Mouse (Mus musculus): ENCODE data around the gene Tnnt2. TPM values are rescaled to one million over a fixed set of nuclear protein-coding genes. Genes with fewer than 3 reads are reported as not detected.
A peak's percentile ranks its signal among the peaks of the same experiment; 100 is the strongest.

Gene Tnnt2
- polyA plus RNA-seq, 1 experiment from 2014 or later = 5.7 TPM

DNA sequence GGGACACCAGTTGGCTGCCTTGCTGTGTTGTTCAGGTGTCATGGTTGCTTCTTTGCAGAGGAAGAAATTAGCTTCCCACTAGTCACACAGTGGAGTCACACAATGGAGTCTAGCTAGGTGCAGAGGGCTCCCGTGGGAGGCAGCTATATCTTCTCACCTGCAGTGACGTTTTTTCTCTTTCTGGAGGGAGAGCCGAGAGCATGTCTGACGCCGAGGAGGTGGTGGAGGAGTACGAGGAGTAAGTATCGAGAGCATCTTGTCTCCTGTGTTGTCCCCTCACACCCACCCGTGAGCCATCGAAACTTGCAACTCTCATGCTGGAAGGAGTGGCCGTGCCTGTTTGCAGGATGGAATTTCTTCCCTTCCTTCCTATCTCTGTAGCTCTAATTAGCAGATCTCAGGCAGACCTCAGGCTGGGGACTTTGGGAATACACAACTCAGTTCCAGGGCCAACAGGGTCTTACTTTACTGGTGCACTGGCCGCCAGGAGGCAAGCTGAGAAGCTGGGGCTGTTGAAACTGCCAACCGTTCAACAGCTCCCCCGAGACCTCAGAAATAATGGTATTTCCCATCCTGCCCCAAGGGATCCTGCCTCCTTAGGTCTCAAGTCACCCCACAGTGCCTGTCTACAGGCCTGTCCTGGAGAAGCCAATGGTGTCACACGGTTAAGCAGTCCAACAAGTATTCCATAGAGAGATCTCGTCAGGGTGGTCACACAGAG, 4.7 kb downstream of the Tnnt2 start:
- no peak for ATAC-seq (replicated peaks; ENCODE audit: low FRiP score, low read depth)
- H3K27me3 ChIP-seq (ENCODE audit: insufficient read depth, low read length) = no peaks in the 10 kb centered on the region

DNA sequence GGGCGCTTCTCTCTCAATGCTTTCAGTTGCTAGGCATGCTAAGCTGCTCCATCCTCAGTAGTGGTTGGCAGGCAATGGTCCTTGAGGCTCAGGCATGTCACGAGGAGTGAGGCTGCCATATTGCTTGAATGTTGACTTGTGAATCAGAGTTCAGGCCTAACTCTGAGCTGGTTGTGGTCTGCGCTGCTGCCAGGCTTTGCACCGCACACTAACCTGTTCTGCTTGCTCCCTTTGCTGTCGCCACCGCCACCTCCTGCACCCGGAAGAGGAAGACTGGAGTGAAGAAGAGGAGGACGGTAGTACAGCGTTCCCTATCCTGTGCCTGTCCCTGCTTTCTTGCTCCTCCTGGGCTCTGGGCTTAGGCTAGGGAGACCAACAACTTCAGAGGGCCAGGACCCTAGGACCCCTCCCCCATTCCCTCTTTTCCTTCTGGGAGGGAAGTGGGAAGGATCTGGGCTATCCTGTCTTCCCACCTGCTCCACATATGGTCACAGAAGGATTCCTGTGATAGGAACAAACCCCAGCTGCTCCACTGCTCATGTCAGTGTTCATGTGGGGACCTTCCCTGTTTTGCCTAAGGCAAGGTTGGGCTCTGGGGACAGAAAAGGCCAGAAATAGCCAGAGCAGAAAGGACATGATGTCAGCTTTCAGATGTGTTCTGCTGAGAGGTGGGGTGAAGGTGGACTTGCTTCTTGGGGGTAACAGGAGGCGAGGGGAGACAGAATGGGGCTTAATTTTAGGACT, 7.5 kb downstream of the Tnnt2 start:
- Histone ChIP-seq H3K27ac (no peak overlapping the region), H3K9me3 (replicated peaks; ENCODE audit: low read length) (no peaks in the 10 kb centered on the region), H3K4me3 (replicated peaks; ENCODE audit: low read depth, low read length) (no peak overlapping the region), H3K27me3 (ENCODE audit: insufficient read depth, low read length) (no peaks in the 10 kb centered on the region), H3K4me2 (ENCODE audit: low read length) (no peak overlapping the region), H3K9ac (ENCODE audit: low read depth, low read length) (no peak overlapping the region), H3K4me1 (replicated peaks; ENCODE audit: insufficient read depth, low read length) (no peaks in the 10 kb centered on the region), H3K36me3 (ENCODE audit: insufficient read depth, low read length) (no peaks in the 10 kb centered on the region)
- ATAC-seq (replicated peaks; ENCODE audit: low FRiP score, low read depth) = no peak
- TF ChIP-seq CTCF (IDR thresholded peaks at IDR 0.05; ENCODE audit: low read depth) = no peak
- 91% methylated on average over 10 of the region's 10 CpGs for WGBS
- DNase-seq (ENCODE audit: low spot score) = no peak

More for the DNA sequence above, 4.7 kb downstream of the Tnnt2 start:
- Histone ChIP-seq H3K36me3 (ENCODE audit: insufficient read depth, low read length) (no peaks in the 10 kb centered on the region), H3K4me3 (replicated peaks; ENCODE audit: low read depth, low read length) (no peak overlapping the region), H3K9me3 (replicated peaks; ENCODE audit: low read length) (no peaks in the 10 kb centered on the region), H3K4me2 (ENCODE audit: low read length) (no peak overlapping the region), H3K9ac (ENCODE audit: low read depth, low read length) (no peak overlapping the region), H3K4me1 (replicated peaks; ENCODE audit: insufficient read depth, low read length) (0 out of 2 replicates have a peak, but pooled peaks cover 1% of the 10 kb centered on the region), H3K27ac (no peak overlapping the region)
- no peak for DNase-seq (ENCODE audit: low spot score)
- TF ChIP-seq CTCF (IDR thresholded peaks at IDR 0.05; ENCODE audit: low read depth) = peak; percentile 15; the same call in 1 of the 2 replicates
- 46% methylated on average over 15 of the region's 15 CpGs for WGBS

DNA sequence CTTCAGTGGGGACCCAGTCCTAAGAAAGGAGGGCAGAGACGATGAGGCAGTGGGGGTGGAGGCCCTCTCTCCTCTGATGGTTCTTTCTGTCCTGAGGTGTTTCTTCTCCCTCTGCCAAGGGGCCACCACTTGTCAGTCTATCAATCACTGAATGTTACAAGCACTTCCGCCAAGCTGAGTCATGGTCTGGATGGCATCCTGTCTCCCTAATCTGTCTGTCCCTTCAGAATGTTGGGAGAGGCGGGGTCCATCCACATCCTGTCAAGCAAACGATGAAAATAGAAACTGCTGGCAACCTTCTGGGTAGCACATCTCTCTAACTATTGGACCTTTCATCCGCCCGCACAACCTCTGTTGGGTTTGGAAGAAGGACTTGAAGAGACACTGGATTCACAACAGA, 8.3 kb downstream of the Tnnt2 start:
- TF ChIP-seq CTCF (IDR thresholded peaks at IDR 0.05; ENCODE audit: low read depth) = no peak
- no peaks in the 10 kb centered on the region for H3K9me3 ChIP-seq (replicated peaks; ENCODE audit: low read length)
- no peak overlapping the region for H3K4me2 ChIP-seq (ENCODE audit: low read length)
- WGBS = 68% methylated on average over 6 of the region's 6 CpGs
- no peak overlapping the region for H3K27ac ChIP-seq
- no peak overlapping the region for H3K4me3 ChIP-seq (replicated peaks; ENCODE audit: low read depth, low read length)
- no peak overlapping the region for H3K9ac ChIP-seq (ENCODE audit: low read depth, low read length)
- H3K4me1 ChIP-seq (replicated peaks; ENCODE audit: insufficient read depth, low read length) = no peaks in the 10 kb centered on the region
- ATAC-seq (replicated peaks; ENCODE audit: low FRiP score, low read depth) (no peak), DNase-seq (ENCODE audit: low spot score) (no peak)
- no peaks in the 10 kb centered on the region for H3K36me3 ChIP-seq (ENCODE audit: insufficient read depth, low read length)
- H3K27me3 ChIP-seq (ENCODE audit: insufficient read depth, low read length) = no peaks in the 10 kb centered on the region

DNA sequence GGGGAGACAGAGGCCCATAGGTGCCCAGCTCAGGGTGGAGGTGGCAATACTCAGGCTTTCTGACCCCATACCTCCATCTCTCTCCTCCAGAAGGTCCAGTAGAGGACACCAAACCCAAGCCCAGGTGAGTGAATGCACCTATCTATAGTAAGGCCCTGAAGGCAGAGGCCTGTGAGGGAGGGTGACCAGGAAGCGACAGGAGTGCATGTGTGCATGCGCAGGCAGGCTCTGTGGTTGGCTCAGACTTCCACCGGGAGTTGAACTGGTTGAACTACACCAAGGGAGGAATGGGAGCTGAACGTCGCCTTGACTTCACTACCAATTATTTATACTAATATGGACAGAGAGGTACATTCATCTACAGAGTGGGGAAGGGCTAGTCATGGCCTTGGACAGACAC, 10.5 kb downstream of the Tnnt2 start:
- TF ChIP-seq CTCF (IDR thresholded peaks at IDR 0.05; ENCODE audit: low read depth) = no peak

DNA sequence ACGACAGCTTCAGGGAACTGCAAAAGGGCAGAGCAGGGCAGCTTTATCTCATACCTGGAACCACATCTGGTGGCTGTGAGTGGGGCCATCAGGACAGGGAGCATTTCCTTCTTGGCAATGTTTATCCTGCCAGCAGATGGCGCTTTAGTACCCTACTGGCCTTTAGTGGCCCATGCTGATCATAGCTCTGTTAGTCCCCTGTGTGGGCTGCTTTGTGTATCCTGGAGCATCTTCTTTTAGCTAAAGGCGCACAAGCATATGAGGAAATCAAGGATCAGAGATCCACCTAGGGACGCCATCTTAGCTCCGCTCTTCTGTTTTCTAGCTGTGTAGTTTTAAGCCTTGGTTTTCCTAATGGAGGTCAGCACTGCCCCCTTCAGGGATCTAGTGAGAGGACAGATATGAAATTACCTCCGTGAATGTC, 11.0 kb downstream of the Tnnt2 start:
- WGBS = 36% methylated on average over 6 of the region's 6 CpGs
- H3K27me3 ChIP-seq (ENCODE audit: insufficient read depth, low read length) = no peaks in the 10 kb centered on the region
- H3K9me3 ChIP-seq (replicated peaks; ENCODE audit: low read length) = no peaks in the 10 kb centered on the region
- no peaks in the 10 kb centered on the region for H3K4me1 ChIP-seq (replicated peaks; ENCODE audit: insufficient read depth, low read length)
- no peak overlapping the region for H3K27ac ChIP-seq
- no peak overlapping the region for H3K4me3 ChIP-seq (replicated peaks; ENCODE audit: low read depth, low read length)
- TF ChIP-seq CTCF (IDR thresholded peaks at IDR 0.05; ENCODE audit: low read depth) = peak; percentile 77
- DNase-seq (ENCODE audit: low spot score) (peak; percentile 65), ATAC-seq (replicated peaks; ENCODE audit: low FRiP score, low read depth) (0 out of 2 replicates have a peak, but pooled peaks have one; percentile 30)
- no peak overlapping the region for H3K4me2 ChIP-seq (ENCODE audit: low read length)
- H3K9ac ChIP-seq (ENCODE audit: low read depth, low read length) = no peak overlapping the region
- no peaks in the 10 kb centered on the region for H3K36me3 ChIP-seq (ENCODE audit: insufficient read depth, low read length)

More for the DNA sequence above, 10.5 kb downstream of the Tnnt2 start:
- ATAC-seq (replicated peaks; ENCODE audit: low FRiP score, low read depth) (no peak), DNase-seq (ENCODE audit: low spot score) (no peak)
- no peaks in the 10 kb centered on the region for H3K36me3 ChIP-seq (ENCODE audit: insufficient read depth, low read length)
- H3K9me3 ChIP-seq (replicated peaks; ENCODE audit: low read length) = no peaks in the 10 kb centered on the region
- no peaks in the 10 kb centered on the region for H3K27me3 ChIP-seq (ENCODE audit: insufficient read depth, low read length)
- H3K4me1 ChIP-seq (replicated peaks; ENCODE audit: insufficient read depth, low read length) = no peaks in the 10 kb centered on the region
- no peak overlapping the region for H3K9ac ChIP-seq (ENCODE audit: low read depth, low read length)
- WGBS = 78% methylated on average over 5 of the region's 5 CpGs
- no peak overlapping the region for H3K4me3 ChIP-seq (replicated peaks; ENCODE audit: low read depth, low read length)
- H3K4me2 ChIP-seq (ENCODE audit: low read length) = no peak overlapping the region
- H3K27ac ChIP-seq = no peak overlapping the region

DNA sequence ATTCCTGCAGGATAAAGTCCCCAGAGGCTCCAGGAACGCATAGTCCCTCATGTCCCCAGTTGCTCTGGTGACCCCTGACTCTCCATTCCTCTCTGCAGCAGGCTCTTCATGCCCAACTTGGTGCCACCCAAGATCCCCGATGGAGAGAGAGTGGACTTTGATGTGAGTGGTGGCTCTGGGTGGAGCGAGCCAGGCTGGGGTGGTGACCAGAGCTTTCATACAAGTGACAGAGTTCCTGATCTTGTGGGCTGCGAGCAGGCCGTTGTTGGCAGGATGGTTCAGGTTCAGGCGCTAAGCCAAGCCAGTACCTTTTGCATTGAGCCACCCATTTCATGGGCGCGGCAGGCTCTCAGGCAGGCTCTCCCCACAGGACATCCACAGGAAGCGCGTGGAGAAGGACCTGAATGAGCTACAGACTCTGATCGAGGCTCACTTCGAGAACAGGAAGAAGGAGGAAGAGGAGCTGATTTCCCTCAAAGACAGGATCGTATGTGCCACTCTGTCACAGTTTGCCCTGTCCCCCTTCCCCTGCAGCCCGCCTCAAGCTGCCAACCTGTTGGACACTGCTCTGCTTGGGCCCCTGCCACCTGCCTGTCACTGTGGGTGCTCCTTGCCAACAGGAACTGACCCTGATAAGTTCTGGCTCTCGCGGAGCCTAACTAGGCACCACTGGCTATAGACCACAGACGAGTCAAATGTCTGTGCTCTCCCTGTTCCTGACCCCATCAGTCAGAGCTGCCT, 11.6 kb downstream of the Tnnt2 start:
- no peaks in the 10 kb centered on the region for H3K9me3 ChIP-seq (replicated peaks; ENCODE audit: low read length)
- H3K27ac ChIP-seq = no peak overlapping the region
- ATAC-seq (replicated peaks; ENCODE audit: low FRiP score, low read depth) (no peak), DNase-seq (ENCODE audit: low spot score) (no peak)
- no peak overlapping the region for H3K4me2 ChIP-seq (ENCODE audit: low read length)
- no peaks in the 10 kb centered on the region for H3K4me1 ChIP-seq (replicated peaks; ENCODE audit: insufficient read depth, low read length)
- no peak overlapping the region for H3K9ac ChIP-seq (ENCODE audit: low read depth, low read length)
- no peaks in the 10 kb centered on the region for H3K27me3 ChIP-seq (ENCODE audit: insufficient read depth, low read length)
- 78% methylated on average over 17 of the region's 17 CpGs for WGBS
- no peak for TF ChIP-seq CTCF (IDR thresholded peaks at IDR 0.05; ENCODE audit: low read depth)
- H3K4me3 ChIP-seq (replicated peaks; ENCODE audit: low read depth, low read length) = no peak overlapping the region
- no peaks in the 10 kb centered on the region for H3K36me3 ChIP-seq (ENCODE audit: insufficient read depth, low read length)
